Mouse (Mus musculus): ENCODE measurements around the gene Prr5. TPM values are rescaled to one million over a fixed set of nuclear protein-coding genes. Genes with fewer than 3 reads are reported as not detected.

Prr5 gene
- polyA plus RNA-seq, 1 experiment from 2014 or later, result 11.3 TPM

DNA sequence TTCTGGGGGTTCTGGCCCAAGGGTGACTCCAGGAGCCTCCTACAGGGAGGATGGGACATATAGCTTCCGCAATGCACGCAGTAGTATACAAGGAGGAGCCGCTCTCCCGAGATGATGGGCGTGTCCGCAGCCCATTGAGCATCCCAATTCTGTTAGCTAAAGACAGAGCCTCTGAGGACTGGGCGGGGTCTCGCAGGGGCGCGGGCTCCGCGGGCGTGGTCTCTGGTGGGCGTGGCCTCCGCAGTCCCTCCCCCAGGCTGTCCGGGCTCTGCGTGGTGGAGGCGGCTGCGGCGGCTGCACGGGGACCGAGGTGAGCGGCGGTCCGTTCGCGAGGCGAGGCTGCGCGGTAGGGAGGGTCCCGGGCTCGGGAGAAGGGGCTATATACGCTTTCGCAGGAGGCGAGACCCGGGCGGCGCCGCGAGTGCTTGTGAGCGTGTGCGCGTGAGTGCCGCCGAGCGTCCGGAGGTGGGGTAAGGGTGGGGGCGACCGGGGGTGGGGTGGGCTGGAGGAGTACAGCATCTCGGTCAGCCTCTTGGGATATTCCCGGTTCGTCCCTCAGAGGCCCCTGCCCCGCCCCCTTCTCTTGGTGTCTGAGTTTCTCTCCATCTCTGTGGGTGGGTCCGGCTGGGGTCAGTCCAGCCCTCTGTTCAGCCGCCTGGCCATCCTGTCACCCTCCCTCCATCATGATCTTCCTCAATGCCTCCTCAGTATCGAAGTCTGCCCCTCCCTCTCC lies 6.3 kb upstream of the Prr5 start:
- Histone ChIP-seq H3K4me1 (ENCODE audit: control insufficient read depth, insufficient read depth, low read length) (no peaks in the 10 kb centered on the region; the same call in 1 of the 2 replicates), H3K27ac (ENCODE audit: low read length) (no peak overlapping the region), H3K4me3 (ENCODE audit: low read length) (peak overlapping the region; percentile 53), H3K36me3 (ENCODE audit: control insufficient read depth, insufficient read depth) (no peaks in the 10 kb centered on the region), H3K4me2 (ENCODE audit: low read depth, low read length) (peak overlapping the region; percentile 72), H3K27me3 (ENCODE audit: control insufficient read depth, insufficient read depth, low read length) (peaks cover 5% of the 10 kb centered on the region), H3K9ac (ENCODE audit: low read length) (peak overlapping the region; percentile 58), H3K9me3 (replicated peaks; ENCODE audit: control insufficient read depth, low read length) (no peaks in the 10 kb centered on the region)
- WGBS, result 2% methylated on average over 51 of the region's 56 CpGs
- peak; percentile 75 for ATAC-seq (replicated peaks; ENCODE audit: extremely low read depth, insufficient read depth, low FRiP score)

DNA sequence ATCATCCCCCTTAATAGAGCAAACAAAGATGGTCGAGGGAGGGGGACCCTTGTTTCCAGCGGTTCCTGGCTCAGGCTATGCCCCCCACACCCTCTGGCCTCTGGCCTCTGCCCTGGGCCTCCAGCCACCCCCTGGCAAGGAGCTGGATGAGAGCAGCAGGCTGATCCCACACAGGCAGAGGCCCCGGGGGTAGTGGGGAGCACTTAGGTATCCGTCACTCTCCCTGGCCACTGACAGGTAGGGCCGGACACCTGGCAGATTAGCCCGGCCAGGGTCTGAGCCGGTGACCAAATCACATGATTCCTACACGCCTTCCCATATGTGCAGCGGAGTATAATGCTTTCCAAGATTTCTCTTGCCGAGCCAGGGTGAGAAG lies 5.7 kb upstream of the Prr5 start:
- Histone ChIP-seq H3K4me2 (ENCODE audit: low read depth, low read length) (peak overlapping the region; percentile 72), H3K4me3 (ENCODE audit: low read length) (peak overlapping the region; percentile 53), H3K9ac (ENCODE audit: low read length) (no peak overlapping the region), H3K36me3 (ENCODE audit: control insufficient read depth, insufficient read depth) (no peaks in the 10 kb centered on the region), H3K9me3 (replicated peaks; ENCODE audit: control insufficient read depth, low read length) (no peaks in the 10 kb centered on the region), H3K27me3 (ENCODE audit: control insufficient read depth, insufficient read depth, low read length) (peaks cover 5% of the 10 kb centered on the region), H3K4me1 (ENCODE audit: control insufficient read depth, insufficient read depth, low read length) (no peaks in the 10 kb centered on the region; the same call in none of the 2 replicates), H3K27ac (ENCODE audit: low read length) (no peak overlapping the region)
- WGBS, result 68% methylated on average over 10 of the region's 10 CpGs
- no peak for ATAC-seq (replicated peaks; ENCODE audit: extremely low read depth, insufficient read depth, low FRiP score)

DNA sequence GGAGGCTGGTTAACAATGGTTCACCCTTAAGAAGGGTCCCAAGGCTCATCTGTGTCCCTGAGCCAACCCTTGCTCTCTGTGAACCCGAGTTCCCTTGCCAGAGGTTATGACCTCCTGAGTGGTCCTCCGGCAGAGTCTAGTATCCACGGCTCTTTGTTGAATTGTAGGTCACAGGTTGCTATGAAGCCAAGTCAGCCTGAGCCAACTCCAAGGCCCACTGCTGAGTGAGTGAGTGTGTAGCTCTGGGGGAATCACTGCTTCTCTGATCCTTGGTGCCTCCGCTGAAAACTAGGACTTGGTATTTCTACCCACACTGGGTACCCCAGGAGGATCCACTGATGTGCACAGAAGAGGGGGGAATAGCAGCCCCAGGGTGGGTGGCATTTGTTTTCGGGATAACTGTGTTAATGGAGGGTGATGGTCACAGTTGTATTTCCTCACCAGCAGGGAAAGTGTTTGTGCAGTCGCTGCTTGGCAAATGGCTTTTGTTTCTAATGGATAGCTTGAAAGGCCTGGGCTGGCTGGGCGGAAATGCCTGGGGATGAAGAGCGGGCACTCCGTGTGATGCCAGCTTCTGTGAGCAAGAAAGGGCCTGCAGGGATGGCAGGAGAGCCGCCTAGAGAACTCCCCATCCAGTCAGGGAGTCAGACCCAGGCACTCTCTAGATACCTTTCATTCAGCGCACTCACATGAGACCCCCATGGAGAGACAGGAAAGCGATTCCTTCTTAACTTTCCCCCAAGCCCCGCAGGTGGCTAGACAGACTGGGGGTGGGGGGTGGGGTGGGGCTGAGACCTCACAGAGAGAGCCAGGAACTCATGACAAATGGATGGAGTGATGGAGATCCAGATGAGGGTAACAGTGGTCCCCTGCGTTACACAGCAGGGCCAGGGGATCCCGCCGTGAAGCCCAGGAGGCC lies 4.6 kb upstream of the Prr5 start:
- H3K4me2 ChIP-seq (ENCODE audit: low read depth, low read length), result no peak overlapping the region
- H3K4me1 ChIP-seq (ENCODE audit: control insufficient read depth, insufficient read depth, low read length), result peaks cover 10% of the 10 kb centered on the region
- H3K4me3 ChIP-seq (ENCODE audit: low read length), result no peak overlapping the region
- no peak overlapping the region for H3K27ac ChIP-seq (ENCODE audit: low read length)
- no peaks in the 10 kb centered on the region for H3K36me3 ChIP-seq (ENCODE audit: control insufficient read depth, insufficient read depth)
- H3K9ac ChIP-seq (ENCODE audit: low read length), result no peak overlapping the region
- WGBS, result 61% methylated on average over 16 of the region's 16 CpGs
- peaks cover 5% of the 10 kb centered on the region for H3K27me3 ChIP-seq (ENCODE audit: control insufficient read depth, insufficient read depth, low read length)
- ATAC-seq (replicated peaks; ENCODE audit: extremely low read depth, insufficient read depth, low FRiP score), result no peak
- no peaks in the 10 kb centered on the region for H3K9me3 ChIP-seq (replicated peaks; ENCODE audit: control insufficient read depth, low read length)

DNA sequence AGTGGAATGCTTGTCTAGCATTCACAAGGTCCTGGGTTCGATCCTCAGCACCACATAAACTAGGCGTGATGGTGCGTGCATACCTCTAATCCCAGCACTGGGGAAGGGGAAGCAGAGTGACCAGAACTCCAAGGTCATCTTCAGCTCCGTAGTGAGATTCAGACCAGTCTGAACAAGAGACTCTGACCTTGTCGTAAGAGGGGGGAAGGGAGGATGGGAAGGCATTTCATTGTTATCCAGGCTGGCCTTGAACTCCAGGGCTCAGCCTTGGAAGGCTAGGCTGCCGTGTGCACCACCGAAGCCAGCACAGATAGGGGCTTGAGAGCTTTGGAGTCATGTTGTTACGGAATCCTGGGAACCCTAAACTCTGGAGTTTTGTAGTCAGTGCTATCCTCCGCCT lies 3.8 kb upstream of the Prr5 start:
- ATAC-seq (replicated peaks; ENCODE audit: extremely low read depth, insufficient read depth, low FRiP score), result no peak
- H3K27me3 ChIP-seq (ENCODE audit: control insufficient read depth, insufficient read depth, low read length), result peaks cover 5% of the 10 kb centered on the region
- H3K4me2 ChIP-seq (ENCODE audit: low read depth, low read length), result no peak overlapping the region
- no peak overlapping the region for H3K9ac ChIP-seq (ENCODE audit: low read length)
- H3K4me1 ChIP-seq (ENCODE audit: control insufficient read depth, insufficient read depth, low read length), result peaks cover 10% of the 10 kb centered on the region
- H3K9me3 ChIP-seq (replicated peaks; ENCODE audit: control insufficient read depth, low read length), result no peaks in the 10 kb centered on the region
- H3K4me3 ChIP-seq (ENCODE audit: low read length), result no peak overlapping the region
- WGBS, result 56% methylated on average over 9 of the region's 9 CpGs
- no peak overlapping the region for H3K27ac ChIP-seq (ENCODE audit: low read length)
- no peaks in the 10 kb centered on the region for H3K36me3 ChIP-seq (ENCODE audit: control insufficient read depth, insufficient read depth)

DNA sequence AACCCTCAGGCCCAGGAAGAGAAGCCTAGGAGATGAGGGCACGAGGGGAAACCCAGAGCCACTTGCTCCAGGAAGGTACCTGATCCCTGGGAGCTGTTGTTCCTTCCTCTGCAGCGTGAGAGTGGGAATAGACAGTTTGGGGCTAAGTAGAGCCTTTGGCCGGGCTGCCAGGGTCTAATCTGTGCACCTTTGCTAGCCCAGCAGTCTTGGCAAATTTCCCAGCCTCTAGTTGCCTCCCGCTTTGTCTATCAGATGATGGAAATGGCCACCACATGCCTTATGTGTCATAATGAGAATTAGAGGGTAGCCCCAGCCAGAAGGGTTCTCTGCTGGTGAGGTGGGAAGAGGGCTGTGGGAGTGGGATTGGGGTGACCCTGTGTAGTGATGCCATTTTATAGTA lies 3.4 kb upstream of the Prr5 start:
- Histone ChIP-seq H3K27ac (ENCODE audit: low read length) (no peak overlapping the region), H3K4me2 (ENCODE audit: low read depth, low read length) (no peak overlapping the region), H3K4me1 (ENCODE audit: control insufficient read depth, insufficient read depth, low read length) (peaks cover 10% of the 10 kb centered on the region), H3K9ac (ENCODE audit: low read length) (no peak overlapping the region), H3K27me3 (ENCODE audit: control insufficient read depth, insufficient read depth, low read length) (peaks cover 5% of the 10 kb centered on the region), H3K36me3 (ENCODE audit: control insufficient read depth, insufficient read depth) (no peaks in the 10 kb centered on the region), H3K9me3 (replicated peaks; ENCODE audit: control insufficient read depth, low read length) (no peaks in the 10 kb centered on the region), H3K4me3 (ENCODE audit: low read length) (no peak overlapping the region)
- WGBS, result 36% methylated on average over 4 of the region's 4 CpGs
- no peak for ATAC-seq (replicated peaks; ENCODE audit: extremely low read depth, insufficient read depth, low FRiP score)

DNA sequence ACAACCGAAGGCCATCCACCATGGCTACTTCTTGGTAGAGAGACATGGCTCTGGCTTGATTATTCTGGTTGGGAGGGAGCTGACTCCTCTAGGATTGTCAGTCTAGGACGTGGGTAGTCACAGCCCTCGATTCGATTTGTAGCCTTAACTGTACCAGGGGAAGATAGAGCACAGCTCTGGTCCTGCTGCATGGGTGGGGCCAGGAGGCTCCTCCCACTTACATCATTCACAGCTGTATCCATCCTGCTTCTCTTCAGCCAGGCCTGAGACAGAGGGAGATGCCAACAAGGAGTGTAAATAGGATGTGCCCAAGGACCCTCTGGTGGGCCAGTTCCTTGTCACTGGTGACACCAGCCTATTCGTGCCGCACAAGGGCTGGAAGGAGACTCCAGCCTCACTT lies 1.8 kb upstream of the Prr5 start:
- H3K9ac ChIP-seq (ENCODE audit: low read length), result no peak overlapping the region

DNA sequence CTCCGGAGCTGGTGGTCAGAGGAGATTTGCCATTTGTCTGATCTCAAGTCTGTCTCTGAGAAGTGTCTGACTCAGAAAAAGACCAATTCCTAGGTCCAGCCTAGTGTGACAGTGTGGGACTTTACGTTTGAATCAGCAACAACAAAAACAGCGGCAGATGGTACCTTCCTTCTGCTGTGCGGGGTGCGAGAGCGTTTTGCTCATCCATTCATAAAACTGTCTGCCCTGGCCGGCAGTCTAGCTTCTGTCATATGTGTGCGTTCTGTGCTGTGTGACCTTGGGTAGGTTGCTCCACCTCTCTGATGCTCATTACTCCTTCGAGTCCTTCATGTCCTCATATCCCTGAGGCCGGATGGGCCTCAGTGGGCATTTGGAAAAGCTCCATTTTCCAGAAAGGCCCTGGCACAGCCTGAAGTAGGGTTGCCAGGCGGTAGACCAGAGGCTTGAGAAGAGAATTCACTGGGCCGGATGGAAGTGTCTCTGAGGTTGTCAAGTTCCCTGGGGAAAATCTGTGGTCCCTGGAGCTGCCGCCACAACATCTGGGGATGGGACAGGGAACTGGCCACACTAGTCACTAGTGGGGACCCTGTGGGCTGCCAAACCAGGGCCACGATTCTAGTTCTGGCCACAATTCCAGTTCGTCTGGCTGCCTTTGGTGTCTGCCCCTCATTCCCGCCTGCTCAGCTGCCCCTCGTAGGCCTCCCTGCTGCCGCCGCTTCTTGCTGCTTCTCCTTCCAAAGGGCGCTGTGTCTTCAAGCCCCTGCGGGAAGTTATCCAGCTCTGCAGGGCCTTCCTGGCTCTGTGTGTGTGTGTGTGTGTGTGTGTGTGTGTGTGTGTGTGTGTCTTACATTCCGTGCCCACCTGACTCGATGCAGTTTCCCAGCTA lies 594 bp downstream of the Prr5 start:
- Histone ChIP-seq H3K4me1 (ENCODE audit: control insufficient read depth, insufficient read depth, low read length) (peaks cover 15% of the 10 kb centered on the region), H3K9ac (ENCODE audit: low read length) (no peak overlapping the region), H3K4me3 (ENCODE audit: low read length) (no peak overlapping the region), H3K9me3 (replicated peaks; ENCODE audit: control insufficient read depth, low read length) (no peaks in the 10 kb centered on the region), H3K4me2 (ENCODE audit: low read depth, low read length) (no peak overlapping the region), H3K27ac (ENCODE audit: low read length) (no peak overlapping the region), H3K27me3 (ENCODE audit: control insufficient read depth, insufficient read depth, low read length) (no peaks in the 10 kb centered on the region), H3K36me3 (ENCODE audit: control insufficient read depth, insufficient read depth) (no peaks in the 10 kb centered on the region)
- ATAC-seq (replicated peaks; ENCODE audit: extremely low read depth, insufficient read depth, low FRiP score), result no peak
- WGBS, result 86% methylated on average over 23 of the region's 23 CpGs

More for the DNA sequence above, 1.8 kb upstream of the Prr5 start:
- Histone ChIP-seq H3K4me1 (ENCODE audit: control insufficient read depth, insufficient read depth, low read length) (peaks cover 15% of the 10 kb centered on the region), H3K27me3 (ENCODE audit: control insufficient read depth, insufficient read depth, low read length) (peaks cover 5% of the 10 kb centered on the region), H3K9me3 (replicated peaks; ENCODE audit: control insufficient read depth, low read length) (no peaks in the 10 kb centered on the region), H3K4me3 (ENCODE audit: low read length) (no peak overlapping the region), H3K36me3 (ENCODE audit: control insufficient read depth, insufficient read depth) (no peaks in the 10 kb centered on the region), H3K27ac (ENCODE audit: low read length) (no peak overlapping the region), H3K4me2 (ENCODE audit: low read depth, low read length) (no peak overlapping the region)
- no peak for ATAC-seq (replicated peaks; ENCODE audit: extremely low read depth, insufficient read depth, low FRiP score)
- 77% methylated on average over 6 of the region's 6 CpGs for WGBS

DNA sequence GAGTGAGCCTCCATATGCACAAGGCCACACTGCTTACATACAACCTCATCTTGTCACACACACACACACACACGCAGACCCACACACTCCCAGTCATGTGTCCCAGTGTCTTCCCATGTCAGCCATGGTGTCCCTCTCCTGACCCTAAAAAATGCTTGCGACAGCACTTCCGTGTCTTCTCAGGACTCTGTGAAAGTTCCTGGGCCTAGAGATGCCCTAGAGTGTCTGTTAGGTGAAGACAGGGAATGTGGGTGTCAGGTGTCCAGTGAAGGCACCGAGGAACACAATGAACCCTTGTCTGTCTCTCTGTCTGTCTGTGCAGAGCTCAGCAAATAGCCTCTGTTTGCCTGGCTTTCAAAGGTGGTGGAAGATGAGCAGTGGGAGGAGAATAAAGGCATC lies 1.2 kb downstream of the Prr5 start:
- no peak overlapping the region for H3K27ac ChIP-seq (ENCODE audit: low read length)
- no peaks in the 10 kb centered on the region for H3K9me3 ChIP-seq (replicated peaks; ENCODE audit: control insufficient read depth, low read length)
- H3K36me3 ChIP-seq (ENCODE audit: control insufficient read depth, insufficient read depth), result no peaks in the 10 kb centered on the region
- H3K4me3 ChIP-seq (ENCODE audit: low read length), result no peak overlapping the region
- no peak overlapping the region for H3K9ac ChIP-seq (ENCODE audit: low read length)
- 79% methylated on average over 4 of the region's 4 CpGs for WGBS
- H3K4me1 ChIP-seq (ENCODE audit: control insufficient read depth, insufficient read depth, low read length), result peaks cover 15% of the 10 kb centered on the region
- no peak overlapping the region for H3K4me2 ChIP-seq (ENCODE audit: low read depth, low read length)
- no peak for ATAC-seq (replicated peaks; ENCODE audit: extremely low read depth, insufficient read depth, low FRiP score)
- H3K27me3 ChIP-seq (ENCODE audit: control insufficient read depth, insufficient read depth, low read length), result no peaks in the 10 kb centered on the region
